Mouse (Mus musculus): Measurements from ENCODE around the gene Plekha6. TPM values are rescaled to one million over a fixed set of nuclear protein-coding genes. Genes with fewer than 3 reads are reported as not detected.

Plekha6 gene
- polyA plus RNA-seq, 1 experiment, result 2.1 TPM

DNA sequence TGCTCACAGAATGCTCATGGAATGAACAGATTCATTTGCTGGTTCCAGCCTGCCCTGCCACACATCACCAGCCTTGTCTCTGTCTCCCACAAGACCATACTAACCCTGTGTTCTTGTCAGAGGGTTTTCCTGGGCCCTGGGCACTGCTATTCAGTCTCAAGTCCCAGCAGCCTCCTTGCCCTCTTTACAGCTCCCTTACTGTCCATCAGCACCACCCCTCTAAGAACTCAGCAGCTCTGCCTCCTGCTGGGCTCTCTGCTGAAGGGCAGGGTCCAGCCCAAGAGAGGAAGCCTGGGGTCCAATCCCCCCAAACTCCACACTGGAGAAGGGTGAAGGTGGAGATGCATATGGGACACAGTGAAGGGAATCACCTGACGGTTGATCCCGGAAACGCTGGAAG is 104.5 kb downstream of the Plekha6 start:
- no peak for TF ChIP-seq POLR2A (IDR thresholded peaks at IDR 0.05; ENCODE audit: borderline replicate concordance, control insufficient read depth, low read depth, low read length)
- 0 out of 2 replicates have a peak, but pooled peaks have one; percentile 9 for TF ChIP-seq CTCF (IDR thresholded peaks at IDR 0.05; ENCODE audit: control insufficient read depth, insufficient read depth, low read length)
- WGBS, result 80% methylated on average over 3 of the region's 3 CpGs
- no peak overlapping the region for H3K4me3 ChIP-seq (replicated peaks; ENCODE audit: control insufficient read depth, low read depth, low read length)
- no peaks in the 10 kb centered on the region for H3K4me1 ChIP-seq (ENCODE audit: control insufficient read depth, insufficient read depth, low read length)
- no peak overlapping the region for H3K27ac ChIP-seq (ENCODE audit: control insufficient read depth, insufficient read depth, low read depth, low read length, poor library complexity)

DNA sequence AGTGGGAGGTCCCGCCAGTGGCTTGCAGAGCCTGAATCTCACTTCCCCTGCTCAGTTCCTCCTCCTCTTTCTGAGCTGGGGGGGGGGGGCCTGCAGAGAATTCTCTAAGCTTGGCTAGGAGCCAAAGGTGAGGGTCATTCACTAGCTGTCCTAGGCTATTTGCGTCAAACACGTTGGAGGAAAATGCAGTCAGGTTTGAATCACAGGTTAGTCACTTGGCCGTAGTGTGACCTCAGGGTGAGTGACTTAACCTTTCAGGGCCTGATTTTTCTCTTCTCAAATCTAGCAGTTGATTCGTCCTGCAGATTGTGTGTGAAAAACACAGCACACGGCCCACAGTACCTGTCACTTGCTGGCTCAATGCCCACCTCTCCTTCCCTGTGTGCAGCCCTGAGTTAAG is 106.3 kb downstream of the Plekha6 start:
- 62% methylated on average over 6 of the region's 6 CpGs for WGBS
- Histone ChIP-seq H3K27ac (ENCODE audit: control insufficient read depth, insufficient read depth, low read depth, low read length, poor library complexity) (no peak overlapping the region), H3K4me1 (ENCODE audit: control insufficient read depth, insufficient read depth, low read length) (no peaks in the 10 kb centered on the region), H3K4me3 (replicated peaks; ENCODE audit: control insufficient read depth, low read depth, low read length) (no peak overlapping the region)
- TF ChIP-seq POLR2A (IDR thresholded peaks at IDR 0.05; ENCODE audit: borderline replicate concordance, control insufficient read depth, low read depth, low read length), result no peak
- no peak for TF ChIP-seq CTCF (IDR thresholded peaks at IDR 0.05; ENCODE audit: control insufficient read depth, insufficient read depth, low read length)

DNA sequence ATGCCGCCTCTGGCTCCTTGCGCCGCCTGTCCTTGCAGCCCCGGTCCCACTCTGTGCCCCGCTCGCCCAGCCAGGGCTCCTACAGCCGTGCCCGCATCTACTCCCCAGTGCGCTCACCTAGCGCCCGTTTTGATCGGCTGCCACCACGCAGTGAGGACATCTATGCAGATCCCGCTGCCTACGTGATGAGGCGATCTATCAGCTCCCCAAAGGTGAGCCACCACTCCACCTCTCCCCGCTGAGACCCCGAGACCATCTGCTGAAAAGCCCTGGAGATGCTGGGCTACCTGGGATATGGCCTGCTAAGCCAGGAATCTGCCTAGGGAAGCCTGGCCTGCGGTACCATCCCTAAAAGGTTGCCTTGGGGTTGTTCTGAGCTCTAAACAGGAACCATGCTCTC is 110.2 kb downstream of the Plekha6 start:
- H3K27ac ChIP-seq (ENCODE audit: control insufficient read depth, insufficient read depth, low read depth, low read length, poor library complexity), result no peak overlapping the region
- TF ChIP-seq CTCF (IDR thresholded peaks at IDR 0.05; ENCODE audit: control insufficient read depth, insufficient read depth, low read length), result no peak
- TF ChIP-seq POLR2A (IDR thresholded peaks at IDR 0.05; ENCODE audit: borderline replicate concordance, control insufficient read depth, low read depth, low read length), result no peak
- no peak overlapping the region for H3K4me3 ChIP-seq (replicated peaks; ENCODE audit: control insufficient read depth, low read depth, low read length)
- no peaks in the 10 kb centered on the region for H3K4me1 ChIP-seq (ENCODE audit: control insufficient read depth, insufficient read depth, low read length)
- 91% methylated on average over 19 of the region's 19 CpGs for WGBS

DNA sequence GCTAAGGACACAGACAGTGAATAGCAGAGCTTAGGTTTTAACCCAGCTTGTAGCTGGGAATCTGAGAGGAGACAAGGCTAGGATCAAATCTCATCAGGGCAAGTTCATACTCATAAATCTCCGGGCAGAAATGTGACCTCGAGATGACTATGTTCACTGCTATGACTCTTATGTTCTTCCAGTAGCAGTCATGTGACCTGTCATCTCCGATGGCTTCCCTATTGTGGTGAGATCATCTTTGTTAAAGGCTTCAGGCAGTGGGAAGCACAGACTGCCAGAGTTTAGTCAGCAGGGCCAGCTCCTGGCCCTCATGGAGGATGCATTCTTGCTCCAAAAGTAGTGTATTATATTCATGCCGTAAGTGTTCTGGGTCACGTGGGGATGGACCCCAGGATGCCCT is 113.0 kb downstream of the Plekha6 start:
- TF ChIP-seq POLR2A (IDR thresholded peaks at IDR 0.05; ENCODE audit: borderline replicate concordance, control insufficient read depth, low read depth, low read length) (no peak), CTCF (IDR thresholded peaks at IDR 0.05; ENCODE audit: control insufficient read depth, insufficient read depth, low read length) (no peak)
- H3K4me1 ChIP-seq (ENCODE audit: control insufficient read depth, insufficient read depth, low read length), result no peaks in the 10 kb centered on the region
- WGBS, result 53% methylated on average over 5 of the region's 5 CpGs
- H3K27ac ChIP-seq (ENCODE audit: control insufficient read depth, insufficient read depth, low read depth, low read length, poor library complexity), result no peak overlapping the region
- H3K4me3 ChIP-seq (replicated peaks; ENCODE audit: control insufficient read depth, low read depth, low read length), result no peak overlapping the region

DNA sequence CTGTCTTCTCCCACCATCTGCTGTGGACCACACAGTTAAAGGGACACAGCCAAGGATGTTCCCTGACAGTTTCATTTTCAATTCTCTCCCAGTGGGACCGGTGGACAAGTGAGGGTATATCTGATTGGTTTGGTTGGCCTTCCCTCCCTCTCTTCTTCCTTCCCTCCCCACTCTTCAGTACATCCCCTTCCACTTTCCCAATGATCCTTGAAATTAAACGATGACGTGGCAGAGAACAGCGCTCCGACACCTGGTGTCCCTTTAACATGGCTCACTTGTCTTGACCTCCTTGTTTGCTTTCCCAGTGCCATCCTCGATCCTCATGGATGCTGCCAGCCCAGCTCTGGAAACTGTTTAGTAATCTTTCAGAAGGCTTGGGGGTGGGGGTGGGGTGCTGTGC is 114.5 kb downstream of the Plekha6 start:
- no peak overlapping the region for H3K4me3 ChIP-seq (replicated peaks; ENCODE audit: control insufficient read depth, low read depth, low read length)
- H3K27ac ChIP-seq (ENCODE audit: control insufficient read depth, insufficient read depth, low read depth, low read length, poor library complexity), result no peak overlapping the region
- H3K4me1 ChIP-seq (ENCODE audit: control insufficient read depth, insufficient read depth, low read length), result no peaks in the 10 kb centered on the region
- TF ChIP-seq CTCF (IDR thresholded peaks at IDR 0.05; ENCODE audit: control insufficient read depth, insufficient read depth, low read length) (no peak), POLR2A (IDR thresholded peaks at IDR 0.05; ENCODE audit: borderline replicate concordance, control insufficient read depth, low read depth, low read length) (no peak)
- WGBS, result 82% methylated on average over 6 of the region's 6 CpGs

DNA sequence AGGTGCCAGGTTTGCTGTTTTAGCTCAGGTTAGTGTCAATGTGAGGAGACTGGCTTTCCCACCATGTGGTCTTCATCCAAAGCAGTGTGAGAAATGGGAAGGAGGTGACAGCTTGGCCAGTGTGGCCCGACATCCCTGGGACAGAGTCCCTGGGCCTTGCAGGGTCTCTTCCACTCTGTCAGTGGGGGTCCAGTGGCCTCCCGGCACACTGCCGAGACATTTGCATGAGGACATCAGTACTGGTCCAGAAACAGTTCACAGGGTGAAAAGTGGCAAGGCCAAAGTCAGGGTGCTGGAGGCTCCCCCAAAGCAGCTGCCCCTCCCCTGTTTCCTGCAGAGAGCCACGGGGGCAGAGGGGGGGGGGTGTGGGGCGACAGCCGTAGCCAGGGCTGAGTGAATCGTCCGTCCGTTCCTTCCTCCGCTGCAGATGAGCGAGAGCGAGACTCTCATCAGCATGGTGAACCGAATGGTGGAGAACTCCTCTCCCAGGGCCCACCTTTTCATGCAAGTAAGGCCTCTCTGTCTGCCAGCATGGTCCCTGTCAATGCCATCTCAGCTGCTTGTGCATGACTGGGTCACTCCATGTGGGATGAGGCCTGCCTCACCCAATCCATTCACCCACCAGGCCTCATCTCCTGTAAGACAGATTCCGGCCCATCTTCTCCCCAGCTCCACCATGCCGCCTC is 115.1 kb downstream of the Plekha6 start:
- WGBS, result 69% methylated on average over 15 of the region's 15 CpGs
- no peak for TF ChIP-seq CTCF (IDR thresholded peaks at IDR 0.05; ENCODE audit: control insufficient read depth, insufficient read depth, low read length)
- no peak for TF ChIP-seq POLR2A (IDR thresholded peaks at IDR 0.05; ENCODE audit: borderline replicate concordance, control insufficient read depth, low read depth, low read length)
- Histone ChIP-seq H3K27ac (ENCODE audit: control insufficient read depth, insufficient read depth, low read depth, low read length, poor library complexity) (no peak overlapping the region), H3K4me1 (ENCODE audit: control insufficient read depth, insufficient read depth, low read length) (no peaks in the 10 kb centered on the region), H3K4me3 (replicated peaks; ENCODE audit: control insufficient read depth, low read depth, low read length) (no peak overlapping the region)

DNA sequence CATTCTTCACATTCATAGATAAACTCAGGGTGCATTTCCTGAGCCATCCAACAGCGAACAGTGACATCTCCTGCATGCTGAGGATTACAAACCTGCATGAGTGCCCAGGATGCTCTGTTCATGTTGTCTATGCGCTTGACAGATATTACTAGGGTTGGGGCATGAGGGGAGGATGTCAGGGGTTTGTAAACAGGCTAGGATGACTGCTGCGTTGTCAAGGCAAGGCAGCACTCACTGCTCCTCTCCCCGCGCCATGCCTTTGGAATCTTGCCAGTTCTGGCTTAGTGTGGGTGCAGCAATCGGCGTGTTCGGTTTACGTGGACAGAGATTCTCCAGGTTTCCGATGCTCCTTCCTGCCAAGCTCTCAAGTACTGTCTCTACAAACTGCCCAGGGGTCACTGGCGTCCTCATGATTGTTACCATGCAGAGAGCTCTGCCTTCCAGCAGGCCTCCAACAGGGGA is 115.7 kb downstream of the Plekha6 start:
- TF ChIP-seq POLR2A (IDR thresholded peaks at IDR 0.05; ENCODE audit: borderline replicate concordance, control insufficient read depth, low read depth, low read length), result no peak
- TF ChIP-seq CTCF (IDR thresholded peaks at IDR 0.05; ENCODE audit: control insufficient read depth, insufficient read depth, low read length), result no peak
- Histone ChIP-seq H3K4me3 (replicated peaks; ENCODE audit: control insufficient read depth, low read depth, low read length) (no peak overlapping the region), H3K27ac (ENCODE audit: control insufficient read depth, insufficient read depth, low read depth, low read length, poor library complexity) (no peak overlapping the region), H3K4me1 (ENCODE audit: control insufficient read depth, insufficient read depth, low read length) (no peaks in the 10 kb centered on the region)
- WGBS, result 80% methylated on average over 11 of the region's 11 CpGs

DNA sequence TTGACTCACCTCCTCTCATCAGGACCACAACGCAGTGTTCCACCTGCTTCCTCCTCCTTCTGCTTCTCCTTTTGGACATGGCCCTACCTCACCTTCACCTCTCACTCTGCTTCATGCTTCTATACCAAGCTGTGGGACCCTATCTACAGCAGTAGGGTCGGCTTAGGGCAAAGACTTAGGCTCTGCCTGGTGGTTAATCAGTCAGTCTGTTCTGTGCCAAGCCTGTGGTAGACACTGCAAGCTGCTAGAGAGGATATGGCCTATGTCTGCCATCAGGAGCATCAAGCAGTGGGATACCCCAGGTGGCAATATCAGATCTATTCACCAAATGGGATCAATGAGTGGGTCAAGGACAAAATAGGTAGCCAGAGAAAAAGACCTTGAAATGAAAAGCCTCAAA is 116.5 kb downstream of the Plekha6 start:
- no peak overlapping the region for H3K4me3 ChIP-seq (replicated peaks; ENCODE audit: control insufficient read depth, low read depth, low read length)
- TF ChIP-seq POLR2A (IDR thresholded peaks at IDR 0.05; ENCODE audit: borderline replicate concordance, control insufficient read depth, low read depth, low read length) (no peak), CTCF (IDR thresholded peaks at IDR 0.05; ENCODE audit: control insufficient read depth, insufficient read depth, low read length) (no peak)
- no peak overlapping the region for H3K27ac ChIP-seq (ENCODE audit: control insufficient read depth, insufficient read depth, low read depth, low read length, poor library complexity)
- WGBS, result 69% methylated on average over 2 of the region's 2 CpGs
- H3K4me1 ChIP-seq (ENCODE audit: control insufficient read depth, insufficient read depth, low read length), result no peaks in the 10 kb centered on the region

DNA sequence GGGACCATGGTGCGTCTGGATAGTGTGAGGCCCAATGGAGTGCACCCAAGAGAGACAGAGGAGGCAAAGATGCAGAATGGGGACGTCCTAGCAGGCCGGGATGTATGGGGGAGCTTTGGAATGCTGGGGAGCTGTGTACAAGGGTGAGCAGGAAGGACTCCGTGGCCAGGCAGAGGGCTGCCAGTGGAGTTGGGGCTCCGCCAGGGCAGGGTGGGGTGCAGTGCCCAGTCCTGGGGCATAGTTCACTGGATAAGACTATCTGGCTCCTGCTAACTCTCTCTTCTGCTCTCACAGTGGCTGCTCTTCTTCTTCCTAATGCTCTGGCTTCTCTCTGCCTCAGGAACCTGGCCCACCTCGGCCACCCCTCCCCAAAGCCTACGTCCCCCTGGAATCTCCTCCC is 121.9 kb downstream of the Plekha6 start:
- H3K27ac ChIP-seq (ENCODE audit: control insufficient read depth, insufficient read depth, low read depth, low read length, poor library complexity), result no peak overlapping the region
- H3K4me3 ChIP-seq (replicated peaks; ENCODE audit: control insufficient read depth, low read depth, low read length), result no peak overlapping the region
- no peak for TF ChIP-seq POLR2A (IDR thresholded peaks at IDR 0.05; ENCODE audit: borderline replicate concordance, control insufficient read depth, low read depth, low read length)
- no peak for TF ChIP-seq CTCF (IDR thresholded peaks at IDR 0.05; ENCODE audit: control insufficient read depth, insufficient read depth, low read length)
- H3K4me1 ChIP-seq (ENCODE audit: control insufficient read depth, insufficient read depth, low read length), result no peaks in the 10 kb centered on the region
- whole genome bisulfite sequencing, result 75% methylated on average over 7 of the region's 7 CpGs
